Mouse (Mus musculus) lung, postnatal 0 days (tissue): ENCODE measurements at regions not wholly inside any gene's neighbourhood (a gene's known extent, or its start where the extent isn't known, plus 50 kb on each side); places are given as distances from the start of the nearest gene placed in this dataset.

ENCODE experiments used
- CTCF ChIP-seq: IDR thresholded peaks from 2 replicates; pipeline ENCODE4 v1.5.1; 2016; ENCODE audit warnings: antibody characterized with exemption, mild to moderate bottlenecking
- EP300 ChIP-seq: IDR thresholded peaks from 2 replicates; pipeline ENCODE4 v1.6.1; 2016; ENCODE audit warnings: antibody characterized with exemption, mild to moderate bottlenecking, control low read depth

GRCm38 (mm10) chr10:43777612-43778600 is 123.6 kb downstream of the Qrsl1 start:
- TF ChIP-seq CTCF (no peak), EP300 (no peak)
